Mouse (Mus musculus) cerebellum, postnatal 25 days (tissue): Measurements from ENCODE around the gene Elk3.
"Not testable (repeated sequence)": the region's sequence is repeated elsewhere in the genome, so short reads cannot be mapped to it uniquely, and the experiment has no call there.

Source experiments
- DNase-seq, 2 experiments: peaks; one replicate each; pipeline ENCODE4 v3.0.0; 2021; ENCODE audit warnings: mixed read lengths in 2 of 2

Gene Elk3

DNA sequence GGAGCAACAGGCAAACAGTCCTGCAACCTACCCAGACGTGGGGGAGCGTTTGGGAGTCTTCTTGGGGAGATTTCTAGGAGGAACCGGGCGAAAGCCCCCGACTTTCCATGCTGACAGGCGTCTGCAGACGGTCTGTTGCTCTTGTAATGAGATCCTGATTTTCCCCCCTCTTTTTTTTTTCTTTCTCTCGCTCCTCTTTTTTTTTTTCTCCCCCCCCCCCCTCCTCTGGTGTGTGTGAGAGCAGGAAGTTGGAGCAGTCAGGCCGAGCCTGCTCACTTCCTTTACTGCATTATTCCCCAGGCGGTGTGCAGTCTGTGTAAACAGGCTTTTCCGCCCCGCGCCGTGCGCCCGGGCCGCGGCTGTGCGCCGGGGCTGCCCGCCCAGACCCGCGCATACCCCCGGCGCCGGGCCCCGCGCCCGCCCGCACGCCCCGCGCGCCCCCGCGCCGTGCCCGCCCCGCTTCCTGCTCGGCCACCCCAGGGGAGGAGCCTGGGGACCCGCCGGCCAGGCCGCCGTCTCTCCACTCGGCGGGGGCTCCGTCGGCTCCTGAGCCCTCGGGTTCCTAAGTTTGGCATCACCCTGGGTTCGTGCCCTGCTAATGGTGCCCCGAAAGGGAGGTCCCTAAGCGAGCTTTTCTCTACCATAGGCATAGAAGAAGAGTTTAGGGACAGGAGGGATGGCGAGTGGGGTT is at the start of gene Elk3:
Gene Elk3, minus strand, starts transcription at position 415 of the 691 bp plus-strand sequence.
- peak; percentile 28 to 45 for DNase-seq

DNA sequence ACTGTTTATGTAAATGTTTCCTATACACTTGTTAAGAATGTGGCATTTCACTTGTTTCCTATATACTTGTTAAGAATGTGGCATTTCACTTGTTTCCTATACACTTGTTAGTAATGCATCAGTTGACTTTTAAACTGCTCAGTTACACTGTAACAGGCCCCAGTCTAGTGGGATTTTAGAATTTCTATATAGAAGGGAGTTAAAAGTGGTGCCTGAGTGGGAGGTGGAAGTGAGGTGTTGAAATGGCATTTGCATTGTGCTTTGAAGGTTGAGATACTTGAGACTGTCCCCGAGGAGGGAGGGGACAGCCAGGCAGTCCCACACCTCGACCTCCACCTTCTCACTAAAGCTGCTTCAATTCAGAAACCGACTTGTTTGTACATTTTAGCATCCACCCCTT is 49.7 kb upstream of the Elk3 start:
- no peak for DNase-seq

DNA sequence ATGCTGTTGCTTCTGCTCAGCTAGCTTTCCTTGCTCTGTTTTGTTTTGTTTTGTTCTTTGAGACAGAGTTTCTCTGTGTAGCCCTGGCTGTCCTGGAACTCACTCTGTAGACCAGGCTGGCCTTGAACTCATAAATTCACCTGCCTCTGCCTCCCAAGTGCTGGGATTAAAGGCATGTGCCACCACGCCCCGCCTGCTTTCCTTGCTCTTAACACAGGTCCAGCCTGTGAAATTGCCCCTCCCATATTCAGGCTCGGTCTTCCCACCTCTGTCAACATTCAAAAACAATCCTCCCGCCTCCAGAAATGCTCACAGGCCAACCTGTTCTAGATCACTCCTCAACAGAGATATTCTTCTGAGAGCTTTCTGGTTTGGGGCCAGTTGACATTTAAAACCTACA is 49.3 kb upstream of the Elk3 start:
- DNase-seq: not testable (repeated sequence)

DNA sequence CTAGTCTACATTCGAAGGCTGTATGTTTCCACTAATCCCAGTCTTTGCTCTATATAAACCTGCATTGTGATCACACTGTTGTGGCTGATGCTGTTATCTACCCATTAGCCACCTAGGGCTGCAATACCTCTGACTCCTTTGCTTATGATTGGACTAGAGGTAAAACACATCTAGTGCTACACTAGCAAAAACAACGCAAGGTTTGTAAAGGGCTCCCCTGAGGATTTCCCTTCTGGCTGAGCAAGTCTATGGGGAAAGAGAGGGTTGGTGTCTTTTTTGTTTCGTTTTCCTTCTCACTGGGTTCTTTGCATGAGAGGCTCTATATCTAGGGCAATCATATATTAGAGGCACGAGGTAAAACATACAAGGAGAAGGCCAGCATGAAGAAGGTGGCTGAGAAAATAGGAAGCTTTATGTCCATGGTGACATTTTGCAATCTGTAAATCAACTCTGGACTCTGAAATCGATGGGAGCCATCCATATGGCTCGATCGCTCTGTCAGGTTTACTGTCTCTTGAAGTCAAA is 48.5 kb upstream of the Elk3 start:
- no peak for DNase-seq

DNA sequence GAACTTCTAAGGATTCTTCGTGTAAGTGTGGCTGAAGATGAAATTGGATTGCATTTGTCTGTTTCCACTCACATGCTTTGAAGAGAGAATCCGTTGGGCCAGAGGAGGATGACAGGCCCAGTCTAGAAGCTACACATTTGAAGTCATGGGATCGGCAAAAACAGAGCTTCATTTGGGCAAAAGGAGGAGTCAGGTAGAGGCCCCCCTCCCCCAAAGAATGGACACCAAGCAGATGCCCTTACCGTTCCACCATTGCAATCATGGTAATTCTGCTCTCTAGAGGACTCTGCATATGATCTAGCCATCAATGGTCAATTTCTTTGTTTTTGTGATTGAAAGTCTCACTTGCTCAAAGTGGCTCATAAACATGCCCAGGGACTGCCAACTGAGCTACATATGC is 47.9 kb upstream of the Elk3 start:
- DNase-seq: no peak

DNA sequence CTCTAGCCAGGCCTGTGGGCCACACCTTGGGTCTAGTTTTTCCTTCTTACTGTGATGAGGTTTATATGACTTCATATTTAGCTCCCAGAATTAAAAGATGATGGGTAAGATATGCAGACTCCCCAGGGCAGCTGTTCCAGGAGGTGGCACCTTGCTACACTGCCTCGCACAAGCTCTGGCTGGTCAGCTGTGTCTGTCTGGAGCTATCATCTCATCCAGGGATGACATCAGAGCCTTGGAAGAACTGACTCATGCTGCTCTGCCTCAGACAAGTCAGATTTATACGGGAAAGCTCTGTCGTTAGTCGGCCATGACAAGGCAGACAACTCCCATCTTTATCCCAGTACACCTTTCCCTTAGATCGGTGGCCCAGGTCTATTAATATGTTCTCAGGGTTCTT is 46.2 kb upstream of the Elk3 start:
- DNase-seq: no peak

DNA sequence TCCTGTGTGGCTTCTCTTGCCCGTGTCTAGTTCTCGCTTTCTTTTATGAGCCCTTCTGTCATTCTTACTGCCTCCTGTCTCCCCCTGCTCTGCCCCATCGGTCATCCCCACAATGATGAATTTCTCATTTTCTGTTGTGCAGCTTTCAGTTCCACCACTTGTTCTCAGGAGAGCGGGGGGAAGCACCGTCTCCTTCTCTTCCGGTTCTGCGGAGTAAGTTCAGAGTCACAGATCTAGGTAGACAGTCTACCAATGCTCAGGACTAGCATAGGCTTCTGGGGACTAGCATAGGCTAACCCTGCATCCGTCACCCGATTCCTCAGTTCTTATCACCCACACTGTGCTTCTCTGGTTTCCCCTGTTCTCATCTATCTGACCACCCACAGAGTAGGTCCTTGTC is 45.2 kb upstream of the Elk3 start:
- DNase-seq: no peak

DNA sequence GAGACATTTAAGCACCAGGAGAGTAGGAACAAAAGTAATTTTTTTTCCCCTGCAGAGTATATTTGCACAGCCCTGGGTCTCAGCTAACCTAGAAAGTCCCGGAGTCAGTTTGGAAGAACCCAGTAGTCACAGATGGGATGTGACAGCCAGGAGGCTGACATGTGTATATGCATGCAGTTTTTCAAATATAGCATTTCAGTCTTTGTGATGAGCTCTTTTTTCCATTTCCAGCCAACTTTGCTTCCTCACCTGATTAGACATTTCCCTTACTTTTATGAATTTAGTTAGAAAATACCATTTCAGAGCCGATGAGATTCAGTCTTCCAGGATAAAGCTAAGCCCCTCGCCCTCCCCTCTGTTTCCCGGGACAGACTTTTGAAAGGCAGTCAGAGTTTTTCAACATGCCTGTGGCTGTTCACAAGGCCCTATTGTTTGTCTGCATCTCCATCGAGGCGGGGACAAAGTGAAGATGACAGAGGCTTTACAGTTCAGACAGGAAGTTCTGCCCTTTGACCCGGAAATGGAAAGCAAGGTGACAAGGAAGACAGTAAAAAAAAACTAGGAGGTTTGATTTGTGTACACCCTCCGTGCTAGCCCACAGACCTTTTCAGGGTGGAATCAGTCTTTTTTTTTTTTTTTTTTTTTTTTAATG is 44.5 kb upstream of the Elk3 start:
- no peak for DNase-seq

DNA sequence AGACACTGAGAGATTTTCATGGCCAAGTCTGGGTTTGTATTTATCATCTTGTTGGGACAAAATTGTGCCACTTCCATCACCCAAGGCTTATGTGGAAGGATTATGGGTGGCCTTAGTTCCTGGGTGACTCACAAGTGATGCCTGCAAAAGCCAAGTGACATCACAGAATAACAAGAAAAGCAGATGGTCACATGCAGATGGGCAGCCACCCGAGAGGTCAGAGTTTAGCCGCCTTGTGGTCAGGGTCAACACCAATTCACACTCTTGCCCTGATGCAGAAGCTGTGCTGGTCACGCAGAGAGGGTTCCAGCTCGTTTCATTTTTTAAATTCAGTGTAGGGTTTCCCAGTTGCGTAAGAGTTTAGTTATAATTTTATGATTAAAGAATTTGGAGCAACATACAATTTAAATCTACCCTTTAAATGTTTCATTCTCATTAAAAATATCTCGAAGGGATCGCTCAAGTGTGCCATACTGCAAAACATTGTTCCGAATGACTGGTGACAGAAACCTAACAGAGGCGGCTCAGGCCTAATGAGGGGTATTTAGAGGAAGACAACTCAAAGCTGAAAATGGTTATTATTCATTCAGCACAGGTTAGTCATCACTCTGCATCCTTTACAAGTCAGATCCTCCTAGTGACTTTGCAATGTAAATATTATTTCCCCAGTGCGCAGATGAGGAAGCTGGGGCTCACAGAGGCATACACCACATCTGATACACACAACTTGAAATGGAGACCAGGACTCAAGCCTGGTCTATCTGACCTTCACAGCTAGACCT is 42.8 kb upstream of the Elk3 start:
- DNase-seq: no peak

DNA sequence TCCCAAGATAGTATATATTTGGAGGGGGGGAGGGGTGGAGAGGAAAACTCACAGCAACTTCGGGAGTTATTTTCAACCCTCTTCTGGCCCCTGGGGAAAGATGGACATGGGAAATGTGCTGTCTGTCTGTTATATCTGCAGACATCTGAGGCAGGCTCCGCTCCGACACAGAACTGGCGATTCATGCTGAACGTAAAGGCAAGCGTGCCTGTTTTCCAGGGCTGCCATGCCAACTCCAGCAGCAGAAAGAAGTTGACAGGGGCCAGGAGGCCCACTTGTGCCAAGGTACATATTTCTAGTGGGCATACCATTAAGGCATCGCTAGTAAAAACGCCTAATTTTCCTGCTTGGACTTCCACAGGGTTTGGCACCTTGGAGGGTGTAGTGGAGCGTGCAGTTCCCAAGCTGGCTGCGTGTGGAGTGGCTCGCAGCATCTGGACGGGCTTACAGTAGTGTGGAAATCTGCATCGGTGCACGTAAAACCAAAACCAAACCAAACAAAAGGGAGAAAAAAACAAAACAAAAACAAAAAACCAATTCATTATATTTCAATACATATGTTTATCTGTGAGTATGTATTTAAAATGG is 37.1 kb upstream of the Elk3 start:
- DNase-seq: no peak

DNA sequence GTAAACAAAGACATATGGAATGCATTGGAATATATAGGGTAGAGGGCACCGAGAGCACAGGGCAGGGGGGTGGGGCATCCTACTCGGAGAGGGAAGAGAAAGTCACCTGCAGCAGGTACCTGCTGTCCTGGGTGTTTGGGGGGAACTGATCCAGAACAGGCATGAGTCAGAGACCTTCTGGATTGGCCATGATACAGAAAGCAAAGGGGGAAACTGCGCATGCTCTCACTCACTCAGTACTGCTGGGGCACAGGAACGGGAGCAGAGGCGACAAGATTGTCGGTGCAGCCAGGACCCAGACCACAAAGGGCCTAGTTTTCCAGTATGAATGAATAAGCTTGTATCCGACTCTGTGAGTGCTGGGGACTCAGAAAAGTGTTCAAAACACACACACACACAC is 36.5 kb upstream of the Elk3 start:
- peak in 1 of 2 experiments; percentile 38 for DNase-seq

DNA sequence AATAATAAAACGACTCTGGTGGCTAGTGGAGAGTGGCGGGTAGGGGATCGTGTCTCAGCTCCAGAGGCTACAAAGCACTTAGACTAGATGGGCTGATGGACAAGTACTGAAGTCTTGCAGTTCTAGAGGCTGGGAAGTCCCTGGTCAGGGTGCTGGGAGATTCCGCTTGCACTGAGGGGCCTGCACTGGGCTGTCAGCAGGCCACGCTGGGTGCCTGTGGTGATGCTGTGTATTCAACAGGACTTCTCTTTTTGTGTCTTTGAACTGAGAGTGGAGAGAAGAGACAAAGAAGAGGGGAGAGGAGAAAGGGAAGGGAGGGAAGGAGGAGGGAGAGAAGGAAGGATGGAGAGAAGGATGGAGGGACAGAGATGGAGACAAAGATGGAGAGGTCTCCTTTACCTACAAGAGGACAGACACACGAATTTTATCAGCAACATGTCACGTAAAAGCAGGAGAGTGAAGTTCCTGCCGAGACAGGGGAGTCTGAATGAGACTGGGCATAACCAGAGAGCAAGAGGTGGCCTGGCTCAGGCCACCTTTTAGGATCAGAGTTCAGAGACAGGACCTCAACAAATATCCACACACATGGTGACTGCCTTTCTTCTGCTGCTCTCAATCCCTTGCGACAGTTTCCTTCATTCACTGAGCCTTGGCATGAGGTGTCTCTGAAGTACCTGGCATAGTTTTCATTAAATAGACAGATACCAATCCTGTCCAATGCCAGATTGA is 35.4 kb upstream of the Elk3 start:
- no peak for DNase-seq

DNA sequence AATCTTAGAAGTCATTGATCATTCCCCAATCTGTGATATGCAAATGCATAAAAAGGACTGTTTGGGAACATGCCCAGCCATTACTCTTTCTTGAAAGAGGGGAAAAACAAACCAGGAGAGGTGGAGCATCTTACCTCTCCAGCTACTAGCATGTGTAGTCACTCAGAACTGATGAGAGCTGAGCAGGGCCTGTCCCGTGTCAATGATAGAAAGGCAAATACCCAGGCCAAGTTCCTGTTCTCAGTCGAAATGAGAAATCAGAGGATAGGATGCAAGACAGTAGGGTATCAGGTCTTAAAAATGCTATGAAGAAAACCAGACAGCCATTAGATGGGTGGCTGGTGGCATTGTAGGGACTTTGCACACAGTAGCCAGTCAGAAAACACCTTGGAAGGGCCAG is 34.6 kb upstream of the Elk3 start:
- no peak for DNase-seq

DNA sequence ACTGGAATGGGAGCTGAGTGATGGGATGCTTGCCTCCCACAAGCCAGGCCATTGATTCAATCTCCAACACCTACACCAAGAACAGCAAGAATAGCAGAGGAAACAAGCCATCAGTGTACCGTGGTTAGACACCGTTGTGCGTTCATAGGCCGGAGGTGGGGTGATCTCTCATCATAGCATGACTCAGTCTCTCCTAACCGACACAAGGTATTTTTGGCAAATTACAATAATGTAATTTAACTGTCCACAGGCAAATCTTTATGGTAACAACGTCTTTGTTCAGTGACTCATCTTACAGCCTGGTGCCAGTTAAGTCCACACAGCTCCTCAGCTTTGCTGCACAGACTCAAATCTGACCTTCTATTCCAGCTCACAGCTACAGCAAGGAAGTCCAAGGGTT is 32.5 kb upstream of the Elk3 start:
- DNase-seq: no peak

DNA sequence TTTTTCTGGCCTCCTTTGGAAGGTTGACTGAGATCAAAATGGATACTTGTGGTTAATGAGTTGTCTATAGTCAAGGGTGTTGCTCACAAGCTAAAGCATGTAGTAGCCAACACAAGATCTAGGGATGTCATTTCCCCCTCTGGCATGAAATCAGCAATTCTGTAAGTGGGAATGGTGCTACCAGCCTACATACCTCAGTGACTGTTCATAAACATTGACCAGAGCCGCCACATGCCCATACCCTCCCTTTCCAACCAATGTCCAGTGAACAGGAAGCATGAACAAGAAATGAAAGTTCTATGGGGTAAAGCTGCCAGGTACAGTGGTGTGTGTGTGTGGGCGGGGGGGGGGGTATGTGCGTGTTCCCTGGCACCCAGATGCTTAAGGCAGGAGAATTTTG is 32.1 kb upstream of the Elk3 start:
- DNase-seq: no peak

DNA sequence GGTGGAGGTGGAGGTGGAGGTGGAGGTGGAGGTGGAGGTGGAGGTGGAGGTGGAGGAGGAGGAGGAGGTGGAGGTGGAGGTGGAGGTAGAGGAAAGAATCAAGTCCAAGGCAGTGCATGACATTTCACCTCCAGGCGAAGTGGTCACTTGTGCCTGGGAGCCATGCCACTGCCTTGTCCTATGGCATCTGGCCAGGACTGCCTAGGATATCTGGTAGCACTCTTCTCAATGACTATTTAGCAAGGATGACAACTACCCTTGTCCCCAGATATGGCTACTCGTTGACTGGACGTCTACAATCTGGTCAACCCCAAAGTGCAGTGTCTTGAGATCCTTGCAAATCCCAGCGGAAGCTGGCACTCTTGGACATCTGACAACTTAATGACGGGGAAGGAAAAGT is 27.6 kb upstream of the Elk3 start:
- no peak for DNase-seq

DNA sequence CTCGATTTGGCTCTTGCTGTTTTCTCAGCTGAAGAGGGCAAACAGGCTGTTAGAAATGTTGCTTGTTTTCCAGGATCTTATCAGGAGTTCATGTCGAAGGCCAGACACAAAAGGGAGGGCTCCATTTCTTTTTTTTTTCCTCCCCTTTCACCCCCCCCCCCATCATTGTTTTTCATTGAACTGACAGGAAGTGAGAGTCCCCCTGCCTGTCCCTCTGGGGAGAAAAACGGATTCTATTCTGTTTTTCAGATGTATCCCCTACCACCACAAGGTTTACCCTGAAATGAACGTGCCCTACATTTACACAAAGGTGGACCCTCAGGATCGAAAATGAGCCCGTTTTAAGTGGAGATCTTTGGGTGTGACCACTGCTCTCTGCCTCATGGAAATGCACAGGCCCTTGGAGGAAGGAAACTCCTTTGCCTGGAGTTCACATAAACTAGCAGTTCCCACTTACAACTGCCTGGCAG is 25.6 kb upstream of the Elk3 start:
- DNase-seq: no peak

DNA sequence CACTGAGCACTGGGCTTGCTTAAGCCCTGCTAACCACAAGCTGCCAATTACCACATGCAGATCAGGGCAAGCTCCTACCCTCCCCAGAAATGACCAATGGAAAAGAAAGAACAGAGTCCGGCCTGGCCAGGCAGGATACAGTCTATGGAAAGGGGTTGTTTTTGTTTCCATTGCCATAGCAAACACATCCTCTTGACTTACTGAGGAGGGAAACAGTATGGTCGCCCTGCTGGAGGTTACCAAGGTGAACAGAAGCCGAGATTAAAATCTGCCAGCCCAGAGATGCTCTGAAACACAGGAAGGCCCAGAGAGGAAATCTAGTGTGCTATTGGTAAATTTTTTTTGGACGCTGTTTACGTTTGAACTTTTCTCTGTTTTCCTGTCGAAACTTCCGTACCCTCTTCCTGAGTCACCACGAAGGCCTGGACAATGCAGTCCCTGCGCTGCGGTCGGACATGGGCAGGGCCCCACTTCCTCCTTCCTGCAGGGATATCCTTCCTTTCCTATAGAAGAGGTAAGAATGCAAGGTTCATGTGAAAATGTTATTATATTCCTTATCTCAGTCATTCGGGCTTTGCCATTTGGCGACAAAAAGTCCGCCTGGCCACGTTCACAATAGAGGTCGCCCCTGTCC is 25.0 kb upstream of the Elk3 start:
- no peak for DNase-seq

DNA sequence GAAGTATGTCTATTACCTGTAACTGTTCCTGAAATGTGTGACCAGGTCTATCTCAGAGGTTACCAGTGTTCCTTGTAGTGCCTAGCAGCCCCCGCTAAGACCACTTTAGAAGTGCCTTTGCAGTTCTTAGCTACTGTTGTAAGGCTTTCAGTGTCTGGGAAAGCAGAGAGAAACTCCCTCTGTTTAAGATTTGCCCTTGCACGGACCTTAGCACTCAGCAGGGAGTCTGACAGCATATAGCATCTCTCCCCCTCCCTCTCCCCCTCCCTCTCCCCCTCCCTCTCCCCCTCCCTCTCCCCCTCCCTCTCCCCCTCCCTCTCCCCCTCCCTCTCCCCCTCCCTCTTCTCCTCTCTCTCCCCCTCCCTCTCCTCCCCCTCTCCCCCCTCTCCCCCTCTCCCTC is 24.1 kb upstream of the Elk3 start:
- DNase-seq: no peak

DNA sequence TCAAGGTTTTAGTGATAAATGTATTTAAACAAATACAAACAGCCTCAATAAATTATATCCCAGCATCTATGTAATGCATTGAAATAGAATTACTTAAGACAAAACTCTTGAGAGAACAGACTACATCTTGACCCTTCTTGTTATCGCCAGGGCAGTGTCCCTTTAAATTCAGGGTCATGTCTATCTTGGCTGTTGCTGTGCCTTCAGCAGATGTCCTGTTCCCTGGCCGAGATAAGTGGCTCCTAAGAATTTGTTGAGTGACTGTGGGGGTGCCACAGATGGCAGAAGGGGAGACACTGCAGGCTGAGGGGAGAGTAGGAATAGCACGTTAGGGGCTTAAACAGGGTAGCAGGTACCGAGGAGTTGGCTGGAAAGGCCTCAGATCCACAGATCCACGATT is 22.3 kb upstream of the Elk3 start:
- no peak for DNase-seq

DNA sequence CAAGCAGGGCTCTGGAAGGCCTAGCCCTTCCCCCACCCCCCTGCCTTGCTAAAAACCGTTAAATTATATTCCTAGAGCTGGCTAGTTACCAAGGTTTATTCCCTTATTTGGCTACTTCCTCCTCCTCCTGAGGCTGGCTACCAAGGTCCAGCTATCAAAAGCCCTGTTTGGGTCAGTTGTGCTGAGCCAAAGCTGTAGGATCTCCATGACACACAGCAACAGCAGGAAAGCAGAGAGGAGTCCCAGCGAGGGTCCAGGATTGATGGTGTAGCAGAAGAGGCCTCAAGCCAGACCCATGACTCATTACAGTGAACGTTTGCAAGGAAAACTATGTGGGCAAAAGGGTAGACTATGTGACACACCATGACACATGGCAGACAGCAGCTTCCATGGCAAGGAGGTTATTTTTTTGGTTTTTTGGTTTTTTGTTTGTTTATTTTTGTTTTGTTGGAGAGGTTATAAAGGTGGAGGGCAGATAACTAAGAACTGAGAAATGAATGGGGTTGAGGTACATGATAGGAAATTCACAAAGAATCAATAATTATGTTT is 21.4 kb upstream of the Elk3 start:
- DNase-seq: no peak

DNA sequence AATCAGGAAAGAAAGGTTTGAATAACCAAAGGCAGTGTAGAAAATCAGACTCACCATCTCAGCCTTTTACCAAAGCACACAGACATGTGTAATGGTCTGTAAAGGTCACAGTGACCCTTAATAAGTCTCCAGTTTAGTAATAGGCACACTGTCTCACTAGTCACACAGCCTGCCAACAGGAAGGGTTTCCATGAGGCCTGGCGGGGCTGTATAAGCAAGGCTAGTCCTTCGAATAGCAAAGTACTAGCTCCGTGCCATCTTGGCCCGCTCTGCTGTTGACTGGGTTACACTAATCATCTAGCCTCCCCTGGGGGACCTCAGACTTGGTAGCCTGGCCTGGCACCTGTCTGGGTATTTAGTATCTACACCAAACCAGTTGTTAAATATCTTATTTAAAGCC is 20.6 kb upstream of the Elk3 start:
- no peak for DNase-seq
